Mouse (Mus musculus): Measurements from ENCODE around the gene Vwa7. TPM values are rescaled to one million over a fixed set of nuclear protein-coding genes. Genes with fewer than 3 reads are reported as not detected.
"Not testable (repeated sequence)": the region's sequence is repeated elsewhere in the genome, so short reads cannot be mapped to it uniquely, and the experiment has no call there.

The Vwa7 gene
- total RNA-seq (2014; fragmentation: Nextera tagmentation) = 0.53 and 0.60 TPM in 2 replicates
- total RNA-seq (2017) = 3.5 TPM in 2 replicates
- 1.5 TPM in 2 replicates for polyA plus RNA-seq (2012)

- no peaks in the 10 kb centered on the region for H3K9me3 ChIP-seq (replicated peaks)
- DNase-seq (ENCODE audit: low spot score) (peak; percentile 28), ATAC-seq (ENCODE audit: extremely low read depth, insufficient number of reproducible peaks, low FRiP score, poor library complexity, severe bottlenecking) (no peak)
- peak within 1 kb of the TSS; percentile 49; the same call in 1 of the 2 replicates for H3K4me3 ChIP-seq (ENCODE audit: low read depth, low read length)
- H3K27me3 ChIP-seq (ENCODE audit: insufficient read depth, low read length) = no peaks in the 10 kb centered on the region; the same call in 1 of the 2 replicates
- H3K4me1 ChIP-seq (ENCODE audit: insufficient read depth, low read depth, low read length) = peaks cover 94% of the 10 kb centered on the region
- TF ChIP-seq POLR2AphosphoS5 (IDR thresholded peaks at IDR 0.05; ENCODE audit: insufficient replicate concordance, low read depth, low read length) = no peak
- TF ChIP-seq GATA1 (IDR thresholded peaks at IDR 0.05; ENCODE audit: borderline replicate concordance, low read length) = no peak
- TF ChIP-seq TAL1 (conservative IDR thresholded peaks at IDR 0.05; ENCODE audit: low read depth, low read length) = no peak
- TF ChIP-seq CTCF (IDR thresholded peaks at IDR 0.05; ENCODE audit: low read depth, low read length) = no peak
- TF ChIP-seq GATA2 (IDR thresholded peaks at IDR 0.05; ENCODE audit: borderline replicate concordance, low read depth, low read length) = no peak
- H3K36me3 ChIP-seq (replicated peaks) = peaks cover 84% of the 10 kb centered on the region
Measured at GRCm38 (mm10) chr17:35016376-35016775, at the start of gene Vwa7. TSS of gene Vwa7 (plus strand) at chr17:35016579.

DNA sequence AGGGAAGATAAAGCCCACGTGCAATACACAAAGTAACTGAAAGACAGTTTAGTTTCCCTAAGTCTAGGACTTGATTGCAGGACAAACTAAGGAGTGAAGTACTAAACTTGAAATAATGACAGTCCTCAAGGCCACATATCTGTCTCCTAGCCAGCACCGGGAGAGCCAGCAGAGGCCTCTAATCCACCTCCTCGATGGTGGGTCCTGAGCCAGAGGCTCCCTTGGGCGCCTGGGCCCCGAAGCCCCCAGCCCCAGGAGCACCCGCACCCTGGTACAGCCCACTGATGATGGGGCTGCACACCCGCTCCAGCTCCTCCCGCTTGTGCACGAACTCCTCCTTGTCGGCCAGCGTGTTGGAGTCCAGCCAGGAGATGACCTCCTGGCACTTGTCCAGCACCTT is 46.6 kb upstream of the Vwa7 start, which contains the start of gene Gm20481:
Gene Gm20481, plus strand, starts transcription at position 91 of the 400 bp plus-strand sequence.
- ATAC-seq (ENCODE audit: extremely low read depth, insufficient number of reproducible peaks, low FRiP score, poor library complexity, severe bottlenecking); H3K36me3 ChIP-seq (replicated peaks); H3K4me3 ChIP-seq (ENCODE audit: low read depth, low read length); DNase-seq (ENCODE audit: low spot score): not testable (repeated sequence)
- peaks cover 18% of the 10 kb centered on the region for H3K27me3 ChIP-seq (ENCODE audit: insufficient read depth, low read length)
- H3K9me3 ChIP-seq (replicated peaks) = peaks cover 16% of the 10 kb centered on the region
- peaks cover 16% of the 10 kb centered on the region for H3K4me1 ChIP-seq (ENCODE audit: insufficient read depth, low read depth, low read length)

DNA sequence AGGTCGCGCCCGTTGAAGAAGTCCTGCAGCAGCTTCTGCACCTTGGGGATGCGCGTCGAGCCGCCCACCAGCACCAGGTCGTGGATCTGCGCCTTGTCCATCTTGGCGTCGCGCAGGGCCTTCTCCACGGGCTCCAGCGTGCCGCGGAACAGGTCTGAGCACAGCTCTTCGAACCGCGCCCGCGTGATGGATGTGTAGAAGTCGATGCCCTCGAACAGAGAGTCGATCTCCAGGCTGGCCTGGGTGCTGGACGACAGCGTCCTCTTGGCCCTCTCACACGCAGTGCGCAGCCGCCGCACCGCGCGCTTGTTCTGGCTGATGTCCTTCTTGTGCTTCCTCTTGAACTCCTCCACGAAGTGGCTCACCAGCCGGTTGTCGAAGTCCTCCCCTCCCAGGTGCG is 45.5 kb upstream of the Vwa7 start:
- peaks cover 16% of the 10 kb centered on the region for H3K27me3 ChIP-seq (ENCODE audit: insufficient read depth, low read length)
- DNase-seq (ENCODE audit: low spot score); ATAC-seq (ENCODE audit: extremely low read depth, insufficient number of reproducible peaks, low FRiP score, poor library complexity, severe bottlenecking); H3K4me3 ChIP-seq (ENCODE audit: low read depth, low read length); H3K36me3 ChIP-seq (replicated peaks); H3K4me1 ChIP-seq (ENCODE audit: insufficient read depth, low read depth, low read length): not testable (repeated sequence)
- peaks cover 16% of the 10 kb centered on the region for H3K9me3 ChIP-seq (replicated peaks)

- ATAC-seq (ENCODE audit: extremely low read depth, insufficient number of reproducible peaks, low FRiP score, poor library complexity, severe bottlenecking); DNase-seq (ENCODE audit: low spot score); H3K4me3 ChIP-seq (ENCODE audit: low read depth, low read length); H3K4me1 ChIP-seq (ENCODE audit: insufficient read depth, low read depth, low read length); H3K36me3 ChIP-seq (replicated peaks): not testable (repeated sequence)
- peaks cover 14% of the 10 kb centered on the region for H3K27me3 ChIP-seq (ENCODE audit: insufficient read depth, low read length)
- H3K9me3 ChIP-seq (replicated peaks) = peaks cover 16% of the 10 kb centered on the region
Measured at GRCm38 (mm10) chr17:34971694-34972068, 44.7 kb upstream of the Vwa7 start.

GRCm38 (mm10) chr17:34972069-34972749 is 44.2 kb upstream of the Vwa7 start, which contains the start of the genes Hspa1a and Hspa1l:
TSS of gene Hspa1a (minus strand) at chr17:34972156.
TSS of gene Hspa1l (plus strand) at chr17:34972703.
- peaks cover 19% of the 10 kb centered on the region for H3K9me3 ChIP-seq (replicated peaks)
- peak; percentile 49; the same call in 1 of the 2 replicates for ATAC-seq (ENCODE audit: extremely low read depth, insufficient number of reproducible peaks, low FRiP score, poor library complexity, severe bottlenecking)
- DNase-seq (ENCODE audit: low spot score); H3K4me3 ChIP-seq (ENCODE audit: low read depth, low read length); H3K4me1 ChIP-seq (ENCODE audit: insufficient read depth, low read depth, low read length): not testable (repeated sequence)
- H3K36me3 ChIP-seq (replicated peaks) = peaks cover 10% of the 10 kb centered on the region
- peaks cover 14% of the 10 kb centered on the region for H3K27me3 ChIP-seq (ENCODE audit: insufficient read depth, low read length)

GRCm38 (mm10) chr17:34975581-34976492 is 40.5 kb upstream of the Vwa7 start:
- DNase-seq (ENCODE audit: low spot score) (no peak), ATAC-seq (ENCODE audit: extremely low read depth, insufficient number of reproducible peaks, low FRiP score, poor library complexity, severe bottlenecking) (no peak)
- peaks cover 12% of the 10 kb centered on the region for H3K4me1 ChIP-seq (ENCODE audit: insufficient read depth, low read depth, low read length)
- TF ChIP-seq POLR2AphosphoS5 (IDR thresholded peaks at IDR 0.05; ENCODE audit: insufficient replicate concordance, low read depth, low read length) (no peak), CTCF (IDR thresholded peaks at IDR 0.05; ENCODE audit: low read depth, low read length) (no peak), TAL1 (conservative IDR thresholded peaks at IDR 0.05; ENCODE audit: low read depth, low read length) (no peak), GATA2 (IDR thresholded peaks at IDR 0.05; ENCODE audit: borderline replicate concordance, low read depth, low read length) (no peak), GATA1 (IDR thresholded peaks at IDR 0.05; ENCODE audit: borderline replicate concordance, low read length) (no peak)
- peaks cover 27% of the 10 kb centered on the region for H3K9me3 ChIP-seq (replicated peaks)
- no peaks in the 10 kb centered on the region for H3K27me3 ChIP-seq (ENCODE audit: insufficient read depth, low read length)
- H3K36me3 ChIP-seq (replicated peaks) = peaks cover 39% of the 10 kb centered on the region
- no peak overlapping the region for H3K4me3 ChIP-seq (ENCODE audit: low read depth, low read length)

DNA sequence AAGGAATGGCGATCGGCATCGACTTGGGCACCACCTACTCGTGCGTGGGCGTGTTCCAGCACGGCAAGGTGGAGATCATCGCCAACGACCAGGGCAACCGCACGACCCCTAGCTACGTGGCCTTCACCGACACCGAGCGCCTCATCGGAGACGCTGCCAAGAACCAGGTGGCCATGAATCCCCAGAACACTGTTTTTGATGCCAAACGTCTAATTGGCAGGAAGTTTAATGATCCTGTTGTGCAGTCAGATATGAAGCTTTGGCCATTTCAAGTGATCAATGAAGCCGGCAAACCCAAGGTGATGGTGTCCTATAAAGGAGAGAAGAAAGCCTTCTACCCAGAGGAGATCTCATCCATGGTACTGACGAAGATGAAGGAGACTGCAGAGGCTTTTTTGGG is 39.4 kb upstream of the Vwa7 start:
- DNase-seq (ENCODE audit: low spot score) (no peak), ATAC-seq (ENCODE audit: extremely low read depth, insufficient number of reproducible peaks, low FRiP score, poor library complexity, severe bottlenecking) (no peak)
- H3K36me3 ChIP-seq (replicated peaks) = peaks cover 39% of the 10 kb centered on the region
- peaks cover 21% of the 10 kb centered on the region for H3K9me3 ChIP-seq (replicated peaks)
- no peaks in the 10 kb centered on the region for H3K27me3 ChIP-seq (ENCODE audit: insufficient read depth, low read length)
- H3K4me3 ChIP-seq (ENCODE audit: low read depth, low read length) = no peak overlapping the region
- TF ChIP-seq POLR2AphosphoS5 (IDR thresholded peaks at IDR 0.05; ENCODE audit: insufficient replicate concordance, low read depth, low read length) = no peak
- peaks cover 14% of the 10 kb centered on the region for H3K4me1 ChIP-seq (ENCODE audit: insufficient read depth, low read depth, low read length)
